Mouse (Mus musculus) limb, embryonic 12.5 days (tissue): ENCODE data around the gene Dlk2. TPM values are rescaled to one million over a fixed set of nuclear protein-coding genes. Genes with fewer than 3 reads are reported as not detected.

Experiments
- ATAC-seq: fragments of 200-750 bp; cut with Nextera tagmentation; 2 replicates; pipeline ENCODE4 v1.8.0; 2017; ENCODE audit warnings: low read depth, moderate TSS enrichment; ENCODE audit not compliant: insufficient number of reproducible peaks, insufficient read depth, low FRiP score, low TSS enrichment
- H3K27ac ChIP-seq: fragments of 300-500 bp; sonication (generic); 2 replicates; pipeline ENCODE4 v1.5.1; 2016; ENCODE audit warnings: mild to moderate bottlenecking, moderate library complexity
- H3K27me3 ChIP-seq: fragments of 300-500 bp; sonication (generic); 2 replicates; pipeline ENCODE4 v1.6.1; 2016; ENCODE audit warnings: mild to moderate bottlenecking, moderate library complexity
- H3K36me3 ChIP-seq: fragments of 300-500 bp; sonication (generic); 2 replicates; pipeline ENCODE4 v1.6.1; 2016; ENCODE audit warnings: mild to moderate bottlenecking, moderate library complexity
- H3K4me1 ChIP-seq: fragments of 300-500 bp; sonication (generic); replicated peaks from 2 replicates; pipeline ENCODE4 v1.6.1; 2016
- H3K4me2 ChIP-seq: fragments of 300-500 bp; sonication (generic); 2 replicates; pipeline ENCODE4 v1.6.1; 2016; ENCODE audit warnings: mild to moderate bottlenecking, moderate library complexity
- H3K4me3 ChIP-seq: fragments of 300-500 bp; sonication (generic); replicated peaks from 2 replicates; pipeline ENCODE4 v1.5.1; 2016; ENCODE audit warnings: mild to moderate bottlenecking
- H3K9ac ChIP-seq: fragments of 300-500 bp; sonication (generic); replicated peaks from 2 replicates; pipeline ENCODE4 v1.6.1; 2016; ENCODE audit warnings: mild to moderate bottlenecking, moderate library complexity
- H3K9me3 ChIP-seq: fragments of 300-500 bp; sonication (generic); 2 replicates; pipeline ENCODE4 v1.6.1; 2016; ENCODE audit warnings: mild to moderate bottlenecking, moderate library complexity
- WGBS: fragments of 180-500 bp; shearing (Covaris S2); methylation state at CpG from one replicate; pipeline ENCODE4 v1.1.7; 2016; 5-methylcytosine and 5-hydroxymethylcytosine counted together
- polyA plus RNA-seq: library from polyadenylated mRNA; unstranded; fragments of >200 nt; fragmentation: Nextera tagmentation; extraction: Ambion mirVana; gene quantifications from 2 replicates; pipeline ENCODE4 v1.2.1, GENCODE M21; 2016

Dlk2 gene
- polyA plus RNA-seq, 1 experiment from 2014 or later, result 3.8 TPM

GRCm38 (mm10) chr17:46259675-46260074, 37.5 kb upstream of the Dlk2 start:
- 90% methylated on average over 17 of the region's 17 CpGs for WGBS

GRCm38 (mm10) chr17:46262201-46262694, 35.0 kb upstream of the Dlk2 start:
- no peak overlapping the region for H3K4me2 ChIP-seq
- no peak for ATAC-seq
- no peaks in the 10 kb centered on the region for H3K9me3 ChIP-seq
- H3K27ac ChIP-seq, result no peak overlapping the region
- H3K9ac ChIP-seq, result no peak overlapping the region
- H3K4me3 ChIP-seq, result no peak overlapping the region
- H3K27me3 ChIP-seq, result no peaks in the 10 kb centered on the region
- H3K36me3 ChIP-seq, result peaks cover 98% of the 10 kb centered on the region
- H3K4me1 ChIP-seq, result peaks cover 4% of the 10 kb centered on the region; the same call in 1 of the 2 replicates
- 97% methylated on average over 5 of the region's 5 CpGs for WGBS

More at GRCm38 (mm10) chr17:46259675-46260074, 37.5 kb upstream of the Dlk2 start:
- no peak for ATAC-seq
- Histone ChIP-seq H3K9ac (no peak overlapping the region), H3K4me1 (peaks cover under 1% of the 10 kb centered on the region), H3K27me3 (peaks cover 21% of the 10 kb centered on the region), H3K4me3 (no peak overlapping the region), H3K27ac (no peak overlapping the region), H3K36me3 (peaks cover 84% of the 10 kb centered on the region), H3K4me2 (no peak overlapping the region), H3K9me3 (0 out of 2 replicates have a peak, but pooled peaks cover 7% of the 10 kb centered on the region)

- H3K27ac ChIP-seq, result no peak overlapping the region
- no peaks in the 10 kb centered on the region for H3K9me3 ChIP-seq
- ATAC-seq, result no peak
- H3K4me2 ChIP-seq, result no peak overlapping the region
- H3K36me3 ChIP-seq, result peaks cover 86% of the 10 kb centered on the region
- 69% methylated on average over 12 of the region's 12 CpGs for WGBS
- H3K27me3 ChIP-seq, result no peaks in the 10 kb centered on the region
- peaks cover 4% of the 10 kb centered on the region; the same call in 1 of the 2 replicates for H3K4me1 ChIP-seq
- no peak overlapping the region; the same call in 1 of the 2 replicates for H3K9ac ChIP-seq
- no peak overlapping the region for H3K4me3 ChIP-seq
Measured at GRCm38 (mm10) chr17:46265502-46265901, 31.7 kb upstream of the Dlk2 start.

- no peaks in the 10 kb centered on the region for H3K27me3 ChIP-seq
- H3K4me2 ChIP-seq, result no peak overlapping the region
- peaks cover 86% of the 10 kb centered on the region for H3K36me3 ChIP-seq
- peaks cover 4% of the 10 kb centered on the region; the same call in 1 of the 2 replicates for H3K4me1 ChIP-seq
- ATAC-seq, result peak; percentile 43; the same call in 1 of the 2 replicates
- H3K4me3 ChIP-seq, result no peak overlapping the region
- H3K9ac ChIP-seq, result no peak overlapping the region; the same call in 1 of the 2 replicates
- H3K9me3 ChIP-seq, result no peaks in the 10 kb centered on the region
- H3K27ac ChIP-seq, result peak overlapping the region; percentile 53
- 23% methylated on average over 14 of the region's 14 CpGs for WGBS
Measured at GRCm38 (mm10) chr17:46265918-46266618, 31.2 kb upstream of the Dlk2 start.

DNA sequence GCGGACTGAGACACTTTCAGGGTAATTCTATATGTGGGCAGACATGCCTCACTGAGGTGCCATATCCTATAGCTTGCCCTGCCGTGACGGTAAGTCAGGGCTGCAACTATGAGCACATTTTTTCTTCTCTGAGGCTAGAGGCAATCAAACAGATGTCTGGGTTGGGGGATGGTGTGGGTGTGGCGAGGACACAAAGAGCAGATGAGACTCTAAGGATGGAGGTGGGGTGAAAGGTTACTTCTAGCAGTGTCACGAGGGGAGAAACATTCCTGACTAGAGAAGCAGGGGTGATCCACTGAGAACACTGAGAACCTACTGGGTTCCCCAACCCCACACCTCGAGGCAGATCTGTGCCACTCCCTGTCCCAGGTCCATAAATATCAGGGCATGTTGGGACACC, 30.2 kb upstream of the Dlk2 start:
- no peak overlapping the region for H3K4me2 ChIP-seq
- H3K9ac ChIP-seq, result no peak overlapping the region
- H3K27ac ChIP-seq, result peak overlapping the region; percentile 53
- no peaks in the 10 kb centered on the region for H3K27me3 ChIP-seq
- no peak for ATAC-seq
- H3K4me1 ChIP-seq, result peaks cover 4% of the 10 kb centered on the region; the same call in 1 of the 2 replicates
- H3K36me3 ChIP-seq, result peaks cover 86% of the 10 kb centered on the region
- H3K9me3 ChIP-seq, result no peaks in the 10 kb centered on the region
- H3K4me3 ChIP-seq, result no peak overlapping the region
- WGBS, result 59% methylated on average over 6 of the region's 6 CpGs

DNA sequence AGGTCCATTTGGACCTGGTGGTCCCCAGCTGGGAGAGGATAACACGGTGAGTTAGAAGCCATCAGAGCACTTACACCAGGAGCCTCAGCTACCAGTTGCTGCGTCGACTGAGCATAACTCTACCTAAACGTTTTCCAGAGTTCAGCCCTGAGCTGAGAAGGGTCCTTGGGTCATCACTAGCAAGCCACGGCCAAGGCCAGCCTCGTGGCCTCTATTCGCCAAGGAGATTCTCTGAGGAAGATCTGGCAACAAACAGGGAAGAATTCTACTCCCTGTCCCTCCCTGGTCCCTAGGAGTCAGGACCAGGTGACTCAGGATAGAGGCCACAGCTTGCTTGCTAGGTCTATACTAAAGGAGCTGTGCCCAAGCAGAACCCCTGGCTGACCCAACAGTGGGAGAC, 29.7 kb upstream of the Dlk2 start:
- Histone ChIP-seq H3K27ac (0 out of 2 replicates have a peak overlapping the region, but pooled peaks have one; percentile 53), H3K36me3 (peaks cover 85% of the 10 kb centered on the region), H3K4me2 (no peak overlapping the region), H3K4me3 (no peak overlapping the region), H3K9me3 (no peaks in the 10 kb centered on the region), H3K27me3 (no peaks in the 10 kb centered on the region), H3K9ac (no peak overlapping the region), H3K4me1 (peaks cover 5% of the 10 kb centered on the region; the same call in 1 of the 2 replicates)
- 77% methylated on average over 7 of the region's 7 CpGs for WGBS
- ATAC-seq, result no peak

DNA sequence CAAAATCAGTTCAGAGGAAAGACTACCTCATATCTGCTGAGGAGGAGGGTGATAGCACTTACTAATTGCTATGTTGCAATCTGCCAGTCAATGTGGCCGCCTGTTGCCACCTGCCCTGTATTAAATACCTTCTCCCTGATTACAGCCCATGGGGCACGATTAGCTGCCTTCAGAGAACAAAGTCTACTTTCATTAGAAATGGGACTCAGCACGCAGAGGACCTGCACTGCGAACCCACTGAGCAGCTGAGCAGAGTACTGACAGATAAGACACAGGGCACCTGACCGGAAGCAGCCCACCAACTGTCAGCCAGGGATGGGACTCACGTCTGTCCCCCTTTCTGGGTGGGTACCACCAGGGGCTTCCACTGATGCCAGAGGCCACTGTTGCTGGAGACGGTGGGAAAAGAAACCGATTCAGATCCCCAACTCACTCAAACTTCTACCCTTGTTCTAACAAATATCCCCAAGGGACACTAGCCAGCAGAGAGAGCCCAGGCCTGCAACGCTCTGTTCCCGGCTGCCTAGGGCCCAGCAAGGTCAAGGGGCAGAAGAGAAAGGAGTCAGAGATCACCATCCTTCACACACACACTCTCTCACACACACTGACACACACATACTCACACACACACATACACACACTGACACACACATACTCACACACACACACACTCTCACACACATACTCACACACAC, 29.0 kb upstream of the Dlk2 start:
- Histone ChIP-seq H3K4me2 (no peak overlapping the region), H3K27me3 (no peaks in the 10 kb centered on the region), H3K9ac (no peak overlapping the region), H3K9me3 (no peaks in the 10 kb centered on the region), H3K4me1 (peaks cover 7% of the 10 kb centered on the region; the same call in 1 of the 2 replicates), H3K36me3 (peaks cover 85% of the 10 kb centered on the region), H3K27ac (peak overlapping the region; percentile 46; the same call in 1 of the 2 replicates), H3K4me3 (no peak overlapping the region)
- ATAC-seq, result no peak
- 74% methylated on average over 10 of the region's 10 CpGs for WGBS

DNA sequence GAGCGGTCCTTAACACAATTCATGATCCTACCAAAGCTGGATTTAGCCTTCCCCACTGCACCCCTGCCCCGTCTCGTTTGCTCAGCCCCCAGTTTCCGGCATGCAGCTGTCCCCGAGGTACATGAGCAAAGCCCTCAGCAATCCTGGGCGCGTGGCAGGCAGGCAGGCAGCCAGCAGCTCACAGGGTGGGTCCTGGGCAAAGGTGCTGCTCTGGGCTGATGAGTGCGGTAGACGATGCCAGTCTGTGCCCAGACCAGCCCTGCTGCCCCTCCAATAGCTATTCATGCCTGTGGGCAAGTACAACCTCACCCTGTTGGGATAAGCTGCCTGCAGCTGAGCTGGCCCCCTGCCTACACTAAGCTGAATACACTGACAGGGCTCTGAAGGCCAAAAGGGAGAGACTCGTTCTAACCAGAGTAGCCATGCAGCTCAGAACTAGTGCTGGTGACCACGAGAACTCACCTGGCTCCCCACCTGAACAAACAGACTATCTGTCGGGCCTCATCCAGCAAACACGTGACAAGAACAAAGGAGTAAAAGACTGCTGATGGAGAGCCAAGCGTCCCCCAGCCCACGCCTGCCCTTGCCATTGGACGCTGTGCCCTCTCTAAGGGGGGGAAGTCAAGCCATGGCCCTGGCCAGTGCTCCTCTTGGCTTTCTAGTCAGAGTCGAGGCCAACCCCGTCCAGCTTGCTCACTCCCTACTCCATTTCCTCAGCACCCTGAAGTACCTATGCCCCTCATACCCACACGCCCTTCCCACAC, 27.3 kb upstream of the Dlk2 start:
- Histone ChIP-seq H3K27ac (no peak overlapping the region), H3K4me1 (peaks cover 14% of the 10 kb centered on the region), H3K4me3 (no peak overlapping the region), H3K9ac (0 out of 2 replicates have a peak overlapping the region, but pooled peaks have one; percentile 9), H3K27me3 (no peaks in the 10 kb centered on the region), H3K9me3 (no peaks in the 10 kb centered on the region), H3K4me2 (no peak overlapping the region), H3K36me3 (peaks cover 83% of the 10 kb centered on the region)
- WGBS, result 87% methylated on average over 19 of the region's 19 CpGs
- no peak for ATAC-seq

DNA sequence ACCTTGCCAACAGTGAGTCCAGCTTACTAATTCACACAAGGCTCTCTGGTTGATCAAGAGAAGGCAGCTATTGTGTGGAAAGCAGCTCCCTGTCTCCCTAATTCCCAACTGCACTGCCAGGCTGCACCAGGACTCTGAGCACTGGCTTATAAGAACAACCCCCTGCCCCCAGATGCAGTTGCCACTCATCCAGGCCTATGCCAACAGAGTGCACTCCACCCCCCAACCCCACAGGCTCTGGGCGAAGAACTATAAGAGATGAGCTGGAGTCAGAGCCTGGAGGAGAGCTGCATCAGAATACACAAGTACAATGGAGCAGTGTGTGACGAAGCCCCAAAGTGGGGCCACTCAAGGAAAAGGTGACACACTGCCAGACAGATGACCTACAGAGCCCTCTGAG, 25.2 kb upstream of the Dlk2 start:
- no peak overlapping the region for H3K4me3 ChIP-seq
- no peak for ATAC-seq
- H3K4me2 ChIP-seq, result no peak overlapping the region
- H3K4me1 ChIP-seq, result peaks cover 11% of the 10 kb centered on the region; the same call in 1 of the 2 replicates
- 95% methylated on average over 2 of the region's 2 CpGs for WGBS
- peaks cover 76% of the 10 kb centered on the region for H3K36me3 ChIP-seq
- H3K9me3 ChIP-seq, result no peaks in the 10 kb centered on the region
- no peak overlapping the region for H3K9ac ChIP-seq
- no peaks in the 10 kb centered on the region for H3K27me3 ChIP-seq
- H3K27ac ChIP-seq, result no peak overlapping the region

DNA sequence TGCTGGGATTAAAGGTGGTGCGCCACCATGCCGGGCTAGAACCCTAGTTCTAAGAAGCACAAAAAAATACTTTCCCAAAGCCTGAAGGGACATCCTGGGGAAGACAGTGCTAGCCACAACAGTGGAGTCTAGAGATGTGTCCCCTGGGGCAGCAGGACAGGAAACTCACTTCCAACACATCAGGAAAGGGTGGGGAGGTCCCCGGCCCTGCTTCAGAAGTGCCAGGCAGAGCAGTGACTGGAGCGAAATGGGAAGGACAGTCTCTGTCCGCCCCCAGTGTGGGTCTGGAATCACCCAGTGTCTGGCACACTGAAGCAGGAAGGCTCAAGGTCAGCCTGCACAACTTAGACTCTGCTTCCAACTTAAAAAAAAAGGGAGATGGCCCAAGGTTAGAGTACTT, 24.5 kb upstream of the Dlk2 start:
- Histone ChIP-seq H3K9ac (no peak overlapping the region), H3K4me3 (no peak overlapping the region), H3K4me2 (no peak overlapping the region), H3K36me3 (peaks cover 76% of the 10 kb centered on the region), H3K9me3 (no peaks in the 10 kb centered on the region), H3K4me1 (peaks cover 17% of the 10 kb centered on the region), H3K27ac (no peak overlapping the region), H3K27me3 (no peaks in the 10 kb centered on the region)
- 89% methylated on average over 5 of the region's 5 CpGs for WGBS
- ATAC-seq, result no peak
